Mouse (Mus musculus) adrenal gland, adult 8-10 months (tissue): Measurements from ENCODE around the gene Vps35l. TPM values are rescaled to one million over a fixed set of nuclear protein-coding genes. Genes with fewer than 3 reads are reported as not detected.

Experiments
- DNase-seq: peaks from one replicate; pipeline ENCODE4 v3.0.0; 2022
- total RNA-seq, 4 experiments: library from RNA; stranded (reverse); gene quantifications; 2 replicates each; pipeline ENCODE4 v1.2.4; 2022

Gene Vps35l
- total RNA-seq, 4 experiments from 2014 or later: 64.7 to 73.0 (median 70.2) TPM

DNA sequence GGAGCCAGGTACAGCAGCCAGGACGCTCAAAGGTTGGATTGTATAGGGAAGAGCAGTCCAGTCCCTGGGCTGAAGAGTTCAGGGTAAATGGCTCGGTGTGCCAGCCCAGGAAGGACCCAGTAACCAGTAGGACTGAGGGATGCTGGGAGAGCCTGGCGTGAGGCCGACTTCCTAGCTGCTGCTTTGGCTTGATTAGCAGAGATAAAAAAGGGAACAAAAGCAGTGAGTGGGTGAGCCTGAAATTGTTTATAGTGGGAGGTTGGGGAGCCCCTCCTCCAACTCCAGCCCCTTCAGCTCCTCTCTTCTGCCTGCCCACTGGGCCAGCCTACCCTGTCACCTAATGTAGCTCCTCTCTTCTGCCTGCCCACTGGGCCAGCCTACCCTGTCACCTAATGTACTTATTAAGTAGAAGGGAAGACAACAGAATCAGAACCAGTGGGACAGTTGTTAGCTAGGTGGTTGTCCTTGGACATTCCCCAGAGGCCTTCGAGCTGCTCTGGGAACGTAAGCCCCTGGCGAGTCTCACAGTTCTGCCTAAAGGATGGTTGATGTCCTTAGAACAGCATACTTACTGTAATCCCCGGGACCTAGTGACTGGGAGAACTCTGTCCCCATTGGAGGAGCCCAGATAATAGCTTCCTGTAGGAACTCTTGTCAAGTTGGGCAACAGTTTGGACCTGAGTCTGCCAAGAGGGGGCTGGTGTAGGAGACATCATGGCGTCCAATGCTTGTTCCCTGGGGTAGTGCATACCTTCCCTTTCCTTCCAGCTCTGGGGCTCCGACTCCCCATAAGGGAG, 37.8 kb downstream of the Vps35l start:
- no peak for DNase-seq

DNA sequence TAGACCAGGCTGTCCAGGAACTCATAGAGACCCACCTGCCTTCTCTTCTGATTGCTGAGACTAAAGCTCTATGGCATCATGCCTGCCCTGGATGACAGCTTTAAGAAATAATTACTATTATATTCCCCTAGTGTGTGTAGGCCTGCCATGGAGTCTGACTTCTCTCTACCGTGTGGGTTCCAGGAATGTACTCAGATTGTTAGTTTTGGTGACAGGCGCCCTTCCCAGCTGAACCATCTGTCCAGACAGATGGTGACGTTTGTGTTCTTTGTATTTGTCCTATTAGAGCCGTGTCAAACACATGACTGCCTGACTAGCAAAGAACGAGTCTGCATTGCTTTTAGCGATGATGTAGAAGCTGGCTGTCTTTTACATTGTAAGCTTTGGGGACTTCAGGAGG, 38.5 kb downstream of the Vps35l start:
- no peak for DNase-seq

DNA sequence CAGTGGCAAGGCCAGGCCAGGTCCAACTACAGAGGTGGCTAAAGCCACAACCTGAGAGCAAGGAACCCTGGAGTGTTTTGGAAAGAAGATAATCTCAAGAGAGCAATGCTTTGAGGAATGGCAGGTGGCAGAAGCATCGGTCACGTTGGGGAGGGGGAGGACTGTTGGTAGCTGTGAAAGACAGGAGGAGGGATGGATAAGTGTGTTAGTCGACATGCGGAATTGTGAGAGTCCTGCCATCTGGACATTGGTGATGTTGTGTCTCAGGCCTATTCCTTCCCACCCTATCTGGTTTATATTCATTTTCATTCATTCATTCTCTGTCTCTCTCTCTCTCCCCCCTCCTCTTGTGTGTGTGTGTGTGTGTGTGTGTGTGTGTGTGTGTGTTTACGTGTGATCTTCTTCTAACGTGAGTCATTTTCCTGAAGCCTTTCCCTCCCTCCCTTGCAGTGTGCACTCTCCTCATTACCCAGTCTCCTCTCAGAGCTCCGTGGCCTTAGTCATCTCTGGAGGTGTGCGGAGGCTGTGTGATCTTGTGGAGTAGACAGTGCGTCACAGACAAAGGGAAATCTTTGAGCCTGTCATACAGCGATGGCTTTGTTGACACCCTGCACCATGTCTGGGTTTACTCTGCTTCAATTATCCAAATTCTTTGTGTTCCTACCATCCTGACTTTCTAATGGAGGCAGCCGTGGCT, 43.4 kb downstream of the Vps35l start:
- no peak for DNase-seq

DNA sequence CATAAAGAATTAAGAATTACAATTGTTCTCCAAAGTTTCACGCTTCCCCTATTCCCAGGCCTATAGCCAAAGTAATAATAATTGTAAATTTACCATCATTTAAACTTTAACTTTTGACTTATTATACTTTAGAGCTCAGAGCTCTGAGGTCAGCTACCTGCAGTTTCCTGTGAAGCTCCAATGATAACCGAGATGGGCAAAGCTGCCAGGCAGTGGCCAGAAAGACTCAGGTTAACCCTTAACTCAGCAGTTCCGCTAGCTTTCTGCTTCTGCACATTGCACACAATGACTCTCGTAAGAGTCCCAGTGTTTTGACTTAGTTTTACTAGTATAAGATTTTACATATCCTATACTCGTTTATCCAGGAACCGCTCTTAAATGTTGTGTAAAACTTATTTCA, 46.1 kb downstream of the Vps35l start:
- no peak for DNase-seq

DNA sequence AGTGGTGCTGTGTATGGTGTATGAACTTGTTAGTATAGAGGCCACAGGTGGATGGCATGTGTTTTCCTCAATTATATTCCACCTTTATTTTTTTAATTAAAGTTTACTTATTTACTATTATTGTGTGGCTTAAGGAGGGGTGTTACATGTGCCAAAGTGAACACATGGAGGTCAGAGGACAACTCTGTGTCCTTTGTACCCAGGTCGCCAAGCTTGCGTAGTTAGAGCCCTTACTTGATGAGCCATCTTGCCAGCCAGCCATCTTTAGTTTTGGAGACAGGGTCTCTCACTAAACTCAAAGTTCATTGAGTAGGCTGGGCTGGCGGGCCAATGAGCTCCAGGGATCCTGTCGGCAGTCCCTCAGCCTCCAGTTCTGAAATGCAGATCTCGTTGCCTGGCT, 47.3 kb downstream of the Vps35l start:
- no peak for DNase-seq

DNA sequence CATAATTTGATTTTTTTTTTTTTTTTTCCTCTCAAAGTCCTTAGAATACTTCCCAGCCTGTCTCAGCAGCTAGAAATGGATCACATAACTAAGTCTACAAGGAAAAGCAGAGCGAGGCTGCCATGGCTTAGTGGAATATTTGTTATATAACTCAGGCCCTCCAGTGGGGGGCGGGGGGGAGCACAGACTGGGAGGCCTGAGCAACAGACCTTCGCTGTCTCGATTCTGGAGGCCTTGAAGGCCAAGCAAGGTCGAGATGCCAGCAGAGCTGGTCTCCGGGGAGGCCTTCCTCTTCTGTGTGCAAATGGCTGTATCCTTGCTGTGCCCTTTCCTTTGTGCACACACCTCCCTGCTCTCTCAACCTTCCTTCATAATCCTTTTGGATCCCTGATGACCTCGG, 48.5 kb downstream of the Vps35l start:
- peak; percentile 56 for DNase-seq

DNA sequence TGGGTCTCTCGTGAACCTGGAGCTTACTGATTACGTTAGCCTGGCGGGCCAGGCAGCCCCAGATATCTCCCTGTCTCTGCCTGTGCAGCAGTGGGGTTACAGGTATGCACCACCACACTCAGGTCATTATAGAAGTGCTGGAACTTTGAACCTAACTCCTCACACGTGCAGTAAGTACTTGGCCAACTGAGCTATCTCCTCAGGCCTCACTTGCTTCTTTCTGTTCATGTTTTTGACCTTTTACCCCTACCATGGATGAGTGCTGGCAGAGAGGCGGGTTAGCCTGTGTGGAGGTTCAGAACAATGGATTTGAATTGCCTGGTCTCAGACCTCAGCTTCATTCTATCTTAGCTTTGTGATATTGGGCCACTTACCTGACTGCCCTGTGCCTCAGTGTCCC, 50.3 kb downstream of the Vps35l start:
- no peak for DNase-seq

DNA sequence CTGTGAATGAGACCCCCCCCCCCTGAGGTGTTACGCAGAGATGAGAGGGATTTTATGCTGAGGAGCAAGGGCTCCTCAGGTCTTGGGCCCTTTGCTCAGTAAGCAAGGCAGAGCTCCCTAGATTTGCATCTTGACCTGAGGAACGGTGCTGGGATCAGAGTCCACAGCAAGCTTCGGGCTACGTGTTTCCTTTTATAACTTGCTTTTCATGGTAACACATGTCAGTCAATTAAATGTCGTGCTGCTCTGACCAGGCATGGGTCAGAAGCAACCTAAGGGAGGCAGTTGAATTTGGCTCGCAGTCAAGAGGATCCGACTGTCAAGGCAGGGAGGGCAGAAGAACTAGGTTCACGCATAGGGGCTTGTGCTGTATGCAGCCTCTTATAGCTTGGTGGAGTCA, 53.9 kb downstream of the Vps35l start:
- no peak for DNase-seq

DNA sequence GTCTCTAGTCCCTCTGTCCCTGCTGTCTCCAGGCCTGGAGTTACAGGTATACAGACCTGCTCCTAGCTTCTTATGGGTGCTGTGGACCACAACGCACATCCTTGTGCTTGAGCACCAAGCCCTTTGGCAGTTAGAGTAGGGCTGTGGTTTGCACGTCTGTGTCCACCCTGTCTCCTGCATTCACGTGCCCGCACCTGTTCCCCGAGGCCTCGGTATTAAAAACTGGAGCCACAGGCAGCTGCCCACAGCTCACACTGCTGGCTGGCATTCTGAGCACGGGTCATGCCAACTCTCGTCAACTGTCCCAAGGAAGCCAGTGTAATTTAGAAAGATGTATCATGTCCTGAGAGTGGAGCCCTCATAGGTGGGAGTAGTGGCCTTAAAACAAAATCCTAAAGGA, 55.8 kb downstream of the Vps35l start:
- DNase-seq: no peak

DNA sequence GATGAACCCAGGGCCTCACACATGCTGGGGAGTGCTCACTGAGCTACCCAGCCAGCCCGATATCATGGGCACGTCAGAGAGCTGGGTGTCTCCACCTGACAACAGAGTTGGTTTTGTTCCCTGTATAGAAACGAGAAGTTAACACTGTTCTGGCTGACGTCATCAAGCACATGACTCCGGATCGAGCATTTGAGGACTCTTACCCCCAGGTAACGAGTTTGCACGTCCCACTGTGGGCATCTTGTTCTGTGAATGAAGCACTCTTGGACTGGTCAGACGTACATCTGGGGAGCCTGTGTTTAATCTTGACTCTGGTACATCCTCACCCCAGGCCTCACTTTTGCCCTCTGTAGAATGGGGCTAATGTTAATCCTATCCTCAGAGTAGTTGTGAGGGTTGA, 56.8 kb downstream of the Vps35l start:
- DNase-seq: no peak

DNA sequence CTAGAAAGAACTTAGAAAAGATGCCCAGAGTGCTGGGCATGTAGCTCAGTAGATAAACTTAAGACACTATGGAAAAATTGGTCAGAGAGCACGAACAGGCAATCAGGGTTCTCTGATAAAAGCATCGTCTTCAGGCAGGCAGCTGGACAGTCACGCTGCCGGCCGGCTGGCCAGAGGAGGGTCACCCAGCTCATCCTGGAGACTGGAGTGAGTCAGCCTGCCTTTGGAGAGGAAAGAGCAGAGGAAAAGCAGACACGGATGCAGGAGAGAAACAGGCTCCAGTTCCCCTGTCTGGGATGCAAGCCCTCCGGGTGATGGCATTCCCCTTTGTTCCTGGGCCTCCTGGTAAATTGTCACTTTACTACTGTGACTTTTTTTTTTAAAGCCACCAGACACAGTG, 57.6 kb downstream of the Vps35l start:
- no peak for DNase-seq

DNA sequence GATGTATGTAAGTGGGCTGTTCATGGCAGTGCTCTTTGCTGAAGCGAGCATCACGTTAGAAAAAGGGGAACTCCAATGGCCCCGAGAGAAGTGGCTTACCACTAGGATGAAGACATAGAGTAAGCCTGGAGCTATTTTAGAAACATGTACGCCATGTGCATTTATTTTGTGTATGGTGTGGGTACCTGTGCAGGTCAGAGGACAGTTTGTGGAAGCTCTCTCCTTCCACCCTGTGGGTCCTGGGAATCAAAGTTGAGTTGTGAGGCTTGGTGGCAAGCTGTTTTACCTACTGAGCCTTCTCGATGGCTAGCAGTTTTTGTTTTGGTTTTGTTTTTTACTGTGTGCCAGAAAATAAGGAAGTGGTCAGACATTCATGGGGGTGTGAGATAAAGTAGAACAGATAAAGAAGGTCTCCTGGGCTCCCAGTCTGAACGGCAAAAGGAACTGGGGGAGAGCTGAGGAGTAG, 58.1 kb downstream of the Vps35l start:
- DNase-seq: no peak

DNA sequence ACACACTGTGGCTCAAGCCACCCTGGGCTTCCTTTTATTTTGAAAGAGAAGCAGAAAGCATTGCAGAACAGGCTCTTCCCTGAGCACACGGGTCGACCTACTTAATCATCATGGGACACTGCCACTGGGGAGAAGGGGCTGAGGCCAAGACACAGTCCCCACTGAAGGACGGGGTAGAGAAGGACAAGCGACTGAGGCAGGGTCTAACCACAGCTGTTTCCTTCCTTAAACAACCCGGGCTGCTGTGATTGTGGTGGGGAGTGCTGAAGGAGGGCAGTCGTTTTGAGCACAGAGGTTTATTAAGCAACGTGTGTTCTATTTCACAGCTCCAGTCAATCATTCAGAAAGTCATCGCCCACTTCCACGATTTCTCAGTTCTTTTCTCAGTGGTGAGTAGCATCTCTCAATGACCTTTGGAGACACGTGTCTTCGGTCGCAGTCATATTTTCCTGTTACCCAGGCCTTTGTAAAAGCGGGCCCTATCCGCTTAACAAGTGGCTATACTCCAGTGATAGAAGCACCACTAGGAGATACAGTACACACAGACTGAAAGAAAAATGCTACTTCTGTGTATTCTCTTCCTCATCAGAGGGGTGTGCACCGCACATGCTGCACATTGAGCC, 60.2 kb downstream of the Vps35l start:
- DNase-seq: no peak

DNA sequence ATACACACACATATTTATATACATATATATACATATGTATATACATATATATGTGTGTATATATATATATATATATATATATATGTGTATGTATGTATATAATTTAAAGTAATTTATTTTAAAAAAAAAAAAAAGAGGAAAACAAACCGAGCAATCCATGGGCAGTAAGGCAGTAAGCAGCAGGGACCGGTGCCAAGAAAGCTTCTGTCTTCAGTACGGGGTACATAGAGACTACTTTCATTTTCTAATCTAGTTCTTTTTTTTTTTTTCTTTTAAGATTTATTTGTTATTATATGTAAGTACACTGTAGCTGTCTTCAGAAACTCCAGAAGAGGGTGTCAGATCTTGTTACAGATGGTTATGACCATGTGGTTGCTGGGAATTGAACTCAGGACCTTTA, 61.8 kb downstream of the Vps35l start:
- no peak for DNase-seq

DNA sequence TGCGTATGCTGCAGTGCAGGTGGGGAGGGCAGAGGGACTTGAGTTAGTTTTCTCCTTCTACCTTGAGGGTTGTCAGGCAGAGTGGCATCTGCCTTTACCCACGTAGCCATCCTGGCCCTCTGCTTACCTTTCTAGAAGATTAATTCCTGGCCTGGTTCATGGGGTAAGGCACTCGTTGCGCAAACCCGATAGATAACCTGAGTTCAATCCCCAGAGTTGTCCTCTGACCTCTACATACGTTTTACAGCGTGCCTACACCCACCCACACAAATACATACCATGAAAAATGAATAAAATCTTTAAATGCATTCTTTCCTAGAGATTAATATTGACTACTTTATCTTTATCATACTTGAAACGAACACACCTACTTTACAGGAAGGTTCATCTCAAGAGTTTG, 63.4 kb downstream of the Vps35l start:
- no peak for DNase-seq

DNA sequence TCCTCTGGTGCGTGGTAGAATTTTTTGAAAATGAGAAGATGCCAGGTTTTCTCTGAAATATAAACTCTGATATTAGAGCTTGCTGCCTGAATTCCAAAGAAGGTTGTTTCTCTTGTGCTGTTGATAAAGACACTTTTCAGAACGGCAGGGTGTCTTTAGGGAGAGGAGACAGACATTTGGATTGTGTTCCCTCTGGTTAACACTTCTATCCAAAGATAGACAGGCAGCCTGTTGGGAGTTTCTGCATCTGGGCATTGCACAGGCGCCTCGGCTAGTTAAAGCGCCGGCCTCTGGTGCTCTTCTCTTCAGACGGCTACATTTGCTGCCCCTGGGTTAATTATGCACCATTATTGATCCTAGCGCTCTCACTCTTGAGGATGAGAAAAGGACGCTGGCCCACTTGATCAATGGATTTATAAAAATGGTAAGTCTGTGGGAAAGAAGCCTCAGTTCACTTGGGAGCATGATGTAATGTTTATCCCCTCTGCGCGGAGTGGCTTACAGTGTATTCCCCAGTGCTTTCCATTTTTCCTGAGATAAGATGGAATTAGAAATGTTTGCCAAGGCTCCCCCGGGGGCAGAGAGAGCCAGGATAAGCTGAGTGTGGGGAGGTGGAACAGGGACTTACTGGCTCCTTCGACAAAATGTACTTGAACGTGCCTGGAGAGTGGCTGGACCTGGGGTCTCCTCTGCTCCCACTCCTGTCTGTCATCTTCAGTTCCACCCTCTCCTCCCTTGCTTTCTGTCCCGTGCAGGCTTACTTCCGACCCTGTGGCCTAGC, 66.8 kb downstream of the Vps35l start:
- DNase-seq: no peak

DNA sequence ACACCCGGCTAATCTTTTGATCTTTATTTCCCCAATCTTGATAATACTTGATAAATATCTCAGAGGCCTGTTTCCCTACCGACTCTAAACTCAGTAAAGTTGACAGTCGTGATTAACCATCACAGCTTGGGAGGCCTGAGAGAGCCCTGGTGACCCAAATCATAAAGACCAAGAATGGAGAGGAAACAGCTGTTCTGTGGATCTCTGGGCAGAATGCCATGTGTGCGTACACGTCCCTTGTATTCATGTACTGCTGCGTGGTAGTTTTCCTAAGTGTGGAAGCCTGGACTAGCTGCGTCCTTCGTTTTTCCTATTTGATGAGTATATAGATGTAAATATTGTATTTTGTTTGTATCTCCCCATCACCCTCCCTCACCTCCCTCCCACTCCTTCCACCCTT, 67.9 kb downstream of the Vps35l start:
- DNase-seq: no peak

DNA sequence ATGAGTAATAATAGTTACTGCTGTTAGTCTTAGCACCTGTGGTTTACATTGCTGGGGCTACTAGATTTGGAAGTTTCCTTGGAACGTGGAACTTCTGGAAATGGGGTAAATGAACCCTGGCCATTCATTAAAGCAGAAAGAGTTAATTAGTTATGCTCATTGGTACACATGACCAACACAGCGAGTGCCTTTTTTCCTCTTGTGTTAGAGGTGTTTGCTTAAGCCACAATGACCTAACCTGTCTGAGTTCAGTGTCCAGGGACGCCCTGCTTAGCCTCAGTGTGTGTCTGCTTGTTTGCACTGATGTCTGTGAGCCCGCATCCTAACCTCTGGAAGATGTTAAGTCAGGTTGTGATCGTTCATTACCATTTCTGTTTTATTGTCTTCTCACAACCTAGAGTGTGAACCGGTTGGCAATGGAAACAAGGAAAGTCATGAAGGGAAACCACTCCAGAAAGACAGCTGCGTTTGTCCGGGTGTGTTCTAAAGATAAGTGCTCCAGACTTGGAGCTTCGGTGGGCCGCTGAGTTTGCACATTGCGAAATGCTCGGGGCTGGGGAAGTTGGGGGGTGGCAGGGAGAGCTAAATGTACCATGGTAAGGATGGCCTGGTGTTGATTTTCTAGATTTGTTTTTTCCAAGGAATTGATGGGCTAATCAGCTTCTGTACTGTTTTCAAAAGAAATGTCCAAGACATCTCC, 71.5 kb downstream of the Vps35l start:
- DNase-seq: no peak

DNA sequence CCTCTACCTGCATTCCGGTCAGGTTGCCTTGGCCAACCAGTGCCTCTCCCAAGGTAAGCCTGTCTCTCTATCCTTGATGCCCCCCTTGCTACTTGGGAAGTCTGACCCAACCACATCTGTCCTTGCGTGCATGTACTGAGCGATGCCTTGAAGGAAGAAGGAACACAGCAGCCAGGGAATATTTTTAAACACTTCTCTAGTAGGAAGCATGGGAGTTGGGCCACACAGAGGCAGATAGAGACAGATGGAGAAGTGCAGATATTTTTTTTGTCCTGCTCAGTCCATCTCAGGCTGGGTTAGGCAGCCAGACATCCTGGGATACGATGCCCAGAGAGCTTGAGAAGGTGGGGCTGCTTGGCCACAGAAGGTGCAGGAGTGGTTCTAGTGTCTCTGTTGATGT, 73.6 kb downstream of the Vps35l start:
- DNase-seq: no peak

DNA sequence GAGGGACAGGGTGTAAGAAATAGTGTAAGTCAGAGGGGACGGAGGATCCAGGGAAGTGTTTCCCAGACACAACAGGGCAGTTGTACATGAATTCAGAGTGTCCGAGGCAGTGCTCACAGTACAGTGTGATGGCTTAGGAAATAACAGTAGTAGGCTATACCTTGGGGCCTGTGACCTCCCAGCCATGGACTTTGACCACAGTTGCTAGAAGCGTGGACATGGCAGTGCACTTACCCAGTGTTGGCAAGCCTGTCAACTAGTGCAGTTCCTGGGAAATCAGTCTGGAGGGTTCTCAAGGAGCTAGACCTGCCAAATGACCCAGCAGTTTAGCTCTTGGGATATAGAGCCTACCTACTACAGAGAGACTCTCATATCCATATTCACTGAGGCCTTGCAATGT, 76.2 kb downstream of the Vps35l start:
- DNase-seq: no peak

DNA sequence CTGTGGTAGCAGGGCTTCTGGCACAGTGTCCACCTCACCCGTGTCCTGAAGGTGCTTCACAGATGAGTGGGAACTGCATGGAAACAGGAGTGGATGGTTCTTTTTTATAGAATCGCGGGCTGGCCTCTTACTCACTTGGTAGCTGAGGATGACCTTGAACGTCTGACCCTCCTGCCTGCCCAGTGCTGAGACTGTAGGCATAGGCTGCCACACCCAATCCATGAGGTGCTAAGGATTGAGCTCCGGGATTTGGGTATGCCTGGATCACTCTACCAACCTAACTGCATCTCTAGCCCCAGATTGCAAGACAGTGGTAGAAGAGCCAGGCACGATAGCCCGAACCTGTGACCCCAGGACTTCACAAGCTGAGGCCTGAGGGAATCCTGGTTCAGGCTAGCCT, 77.7 kb downstream of the Vps35l start:
- no peak for DNase-seq

DNA sequence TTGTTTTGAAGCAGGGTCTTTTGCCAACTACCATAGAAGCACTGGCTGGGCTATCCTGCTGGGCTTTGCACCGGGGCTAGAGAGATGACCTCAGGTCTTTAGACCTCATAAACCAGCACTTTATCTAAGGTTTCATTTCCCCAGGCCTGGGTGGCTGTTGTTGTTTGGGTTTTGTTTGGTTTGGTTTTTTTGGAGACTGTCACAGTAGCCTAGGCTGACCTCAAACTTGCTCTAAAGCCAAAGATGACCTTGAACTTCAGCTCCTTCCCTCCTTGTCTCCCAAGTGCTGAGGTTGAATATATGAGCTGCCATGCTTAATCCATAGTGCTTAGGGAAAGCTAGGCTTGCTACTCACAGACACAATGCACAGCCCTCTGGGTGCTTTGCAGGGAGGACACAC, 79.6 kb downstream of the Vps35l start:
- no peak for DNase-seq
